Mouse (Mus musculus): ENCODE data around the gene Capn1. TPM values are rescaled to one million over a fixed set of nuclear protein-coding genes. Genes with fewer than 3 reads are reported as not detected.

The Capn1 gene
- polyA plus RNA-seq, 1 experiment, result 21.8 TPM

DNA sequence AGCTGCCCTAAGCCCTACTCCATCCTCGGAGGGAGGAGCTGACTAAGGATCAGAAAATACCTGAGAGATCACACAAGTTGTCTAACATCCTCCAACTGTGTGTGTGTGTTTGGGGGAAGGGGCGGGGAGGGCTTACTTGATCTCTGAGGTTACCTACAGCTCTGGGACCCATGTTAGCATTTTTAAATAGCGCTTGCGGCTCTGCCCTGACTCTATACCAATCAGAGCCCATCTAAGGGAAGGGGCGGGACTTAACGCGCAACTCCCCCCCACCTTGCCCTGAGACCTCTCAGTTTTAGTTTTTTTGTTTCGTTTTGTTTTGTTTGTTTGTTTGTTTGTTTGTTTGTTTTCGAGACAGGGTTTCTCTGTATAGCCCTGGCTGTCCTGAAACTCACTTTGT lies 13.7 kb upstream of the Capn1 start:
- Histone ChIP-seq H3K27ac (ENCODE audit: insufficient read depth, low read length) (no peak overlapping the region), H3K9me3 (replicated peaks; ENCODE audit: control insufficient read depth, insufficient read depth, low read length, poor library complexity, severe bottlenecking) (no peaks in the 10 kb centered on the region), H3K9ac (ENCODE audit: low read depth, poor library complexity, severe bottlenecking) (no peak overlapping the region), H3K27me3 (ENCODE audit: control insufficient read depth, insufficient read depth, low read length, poor library complexity, severe bottlenecking) (no peaks in the 10 kb centered on the region), H3K4me1 (ENCODE audit: control insufficient read depth, insufficient read depth, low read length) (no peaks in the 10 kb centered on the region), H3K36me3 (ENCODE audit: control insufficient read depth, insufficient read depth, low read length, poor library complexity, severe bottlenecking) (no peaks in the 10 kb centered on the region), H3K4me3 (ENCODE audit: low read depth, low read length) (no peak overlapping the region)
- TF ChIP-seq EP300 (IDR thresholded peaks at IDR 0.05; ENCODE audit: insufficient read depth, low read depth, low read length) (no peak), POLR2A (IDR thresholded peaks at IDR 0.05; ENCODE audit: insufficient read depth, low read length) (no peak), CTCF (IDR thresholded peaks at IDR 0.05; ENCODE audit: low read depth, low read length) (no peak)

- Histone ChIP-seq H3K4me1 (ENCODE audit: control insufficient read depth, insufficient read depth, low read length) (no peaks in the 10 kb centered on the region), H3K9me3 (replicated peaks; ENCODE audit: control insufficient read depth, insufficient read depth, low read length, poor library complexity, severe bottlenecking) (no peaks in the 10 kb centered on the region), H3K9ac (ENCODE audit: low read depth, poor library complexity, severe bottlenecking) (no peak overlapping the region), H3K27me3 (ENCODE audit: control insufficient read depth, insufficient read depth, low read length, poor library complexity, severe bottlenecking) (no peaks in the 10 kb centered on the region), H3K4me3 (ENCODE audit: low read depth, low read length) (no peak overlapping the region), H3K36me3 (ENCODE audit: control insufficient read depth, insufficient read depth, low read length, poor library complexity, severe bottlenecking) (no peaks in the 10 kb centered on the region), H3K27ac (ENCODE audit: insufficient read depth, low read length) (no peak overlapping the region)
- no peak for TF ChIP-seq EP300 (IDR thresholded peaks at IDR 0.05; ENCODE audit: insufficient read depth, low read depth, low read length)
- no peak for TF ChIP-seq POLR2A (IDR thresholded peaks at IDR 0.05; ENCODE audit: insufficient read depth, low read length)
- TF ChIP-seq CTCF (IDR thresholded peaks at IDR 0.05; ENCODE audit: low read depth, low read length), result no peak
These were observed 13.3 kb upstream of the Capn1 start for GRCm38 (mm10) chr19:6028991-6029390.

DNA sequence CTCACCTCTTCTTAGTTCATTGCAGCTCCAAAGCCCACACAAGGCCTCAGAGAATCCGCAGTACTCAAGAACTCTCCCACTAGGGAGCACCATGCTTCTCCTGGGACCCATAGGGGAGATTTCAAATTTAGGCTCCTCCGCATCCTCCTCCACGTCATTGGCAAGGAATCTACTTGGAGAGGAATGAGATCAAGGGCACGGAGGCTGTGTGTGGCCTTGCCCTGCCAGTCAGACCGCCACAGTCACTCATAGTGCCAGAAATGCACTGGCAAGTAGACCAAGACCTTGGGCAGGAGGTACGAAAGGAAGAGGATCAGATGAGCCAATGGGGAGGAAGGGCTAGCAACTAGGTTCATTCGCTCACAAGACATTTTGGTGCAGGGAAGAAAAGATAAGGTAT lies 8.2 kb upstream of the Capn1 start:
- Histone ChIP-seq H3K4me3 (ENCODE audit: low read depth, low read length) (no peak overlapping the region), H3K36me3 (ENCODE audit: control insufficient read depth, insufficient read depth, low read length, poor library complexity, severe bottlenecking) (no peaks in the 10 kb centered on the region), H3K4me1 (ENCODE audit: control insufficient read depth, insufficient read depth, low read length) (no peaks in the 10 kb centered on the region), H3K27ac (ENCODE audit: insufficient read depth, low read length) (no peak overlapping the region), H3K9ac (ENCODE audit: low read depth, poor library complexity, severe bottlenecking) (no peak overlapping the region), H3K9me3 (replicated peaks; ENCODE audit: control insufficient read depth, insufficient read depth, low read length, poor library complexity, severe bottlenecking) (no peaks in the 10 kb centered on the region), H3K27me3 (ENCODE audit: control insufficient read depth, insufficient read depth, low read length, poor library complexity, severe bottlenecking) (no peaks in the 10 kb centered on the region)
- TF ChIP-seq CTCF (IDR thresholded peaks at IDR 0.05; ENCODE audit: low read depth, low read length) (no peak), POLR2A (IDR thresholded peaks at IDR 0.05; ENCODE audit: insufficient read depth, low read length) (no peak), EP300 (IDR thresholded peaks at IDR 0.05; ENCODE audit: insufficient read depth, low read depth, low read length) (no peak)

GRCm38 (mm10) chr19:6023059-6023458 lies 7.4 kb upstream of the Capn1 start:
- H3K4me3 ChIP-seq (ENCODE audit: low read depth, low read length), result no peak overlapping the region

GRCm38 (mm10) chr19:6020276-6020675 lies 4.6 kb upstream of the Capn1 start:
- no peak overlapping the region for H3K27ac ChIP-seq (ENCODE audit: insufficient read depth, low read length)
- TF ChIP-seq EP300 (IDR thresholded peaks at IDR 0.05; ENCODE audit: insufficient read depth, low read depth, low read length) (no peak), CTCF (IDR thresholded peaks at IDR 0.05; ENCODE audit: low read depth, low read length) (no peak), POLR2A (IDR thresholded peaks at IDR 0.05; ENCODE audit: insufficient read depth, low read length) (no peak)
- no peaks in the 10 kb centered on the region for H3K9me3 ChIP-seq (replicated peaks; ENCODE audit: control insufficient read depth, insufficient read depth, low read length, poor library complexity, severe bottlenecking)
- no peaks in the 10 kb centered on the region for H3K4me1 ChIP-seq (ENCODE audit: control insufficient read depth, insufficient read depth, low read length)
- H3K36me3 ChIP-seq (ENCODE audit: control insufficient read depth, insufficient read depth, low read length, poor library complexity, severe bottlenecking), result no peaks in the 10 kb centered on the region
- no peaks in the 10 kb centered on the region for H3K27me3 ChIP-seq (ENCODE audit: control insufficient read depth, insufficient read depth, low read length, poor library complexity, severe bottlenecking)
- no peak overlapping the region for H3K9ac ChIP-seq (ENCODE audit: low read depth, poor library complexity, severe bottlenecking)
- H3K4me3 ChIP-seq (ENCODE audit: low read depth, low read length), result no peak overlapping the region

More at GRCm38 (mm10) chr19:6023059-6023458, 7.4 kb upstream of the Capn1 start:
- Histone ChIP-seq H3K27ac (ENCODE audit: insufficient read depth, low read length) (no peak overlapping the region), H3K9me3 (replicated peaks; ENCODE audit: control insufficient read depth, insufficient read depth, low read length, poor library complexity, severe bottlenecking) (no peaks in the 10 kb centered on the region), H3K27me3 (ENCODE audit: control insufficient read depth, insufficient read depth, low read length, poor library complexity, severe bottlenecking) (no peaks in the 10 kb centered on the region), H3K4me1 (ENCODE audit: control insufficient read depth, insufficient read depth, low read length) (no peaks in the 10 kb centered on the region), H3K36me3 (ENCODE audit: control insufficient read depth, insufficient read depth, low read length, poor library complexity, severe bottlenecking) (no peaks in the 10 kb centered on the region), H3K9ac (ENCODE audit: low read depth, poor library complexity, severe bottlenecking) (no peak overlapping the region)
- TF ChIP-seq CTCF (IDR thresholded peaks at IDR 0.05; ENCODE audit: low read depth, low read length) (no peak), POLR2A (IDR thresholded peaks at IDR 0.05; ENCODE audit: insufficient read depth, low read length) (no peak)

- H3K27ac ChIP-seq (ENCODE audit: insufficient read depth, low read length), result peak overlapping the region; percentile 66; the same call in 1 of the 2 replicates
- peak overlapping the region; percentile 69 for H3K4me3 ChIP-seq (ENCODE audit: low read depth, low read length)
- H3K9me3 ChIP-seq (replicated peaks; ENCODE audit: control insufficient read depth, insufficient read depth, low read length, poor library complexity, severe bottlenecking), result no peaks in the 10 kb centered on the region
- H3K27me3 ChIP-seq (ENCODE audit: control insufficient read depth, insufficient read depth, low read length, poor library complexity, severe bottlenecking), result no peaks in the 10 kb centered on the region
- no peaks in the 10 kb centered on the region for H3K4me1 ChIP-seq (ENCODE audit: control insufficient read depth, insufficient read depth, low read length)
- TF ChIP-seq EP300 (IDR thresholded peaks at IDR 0.05; ENCODE audit: insufficient read depth, low read depth, low read length) (peak; percentile 70), POLR2A (IDR thresholded peaks at IDR 0.05; ENCODE audit: insufficient read depth, low read length) (peak; percentile 69), CTCF (IDR thresholded peaks at IDR 0.05; ENCODE audit: low read depth, low read length) (peak; percentile 96)
- no peaks in the 10 kb centered on the region for H3K36me3 ChIP-seq (ENCODE audit: control insufficient read depth, insufficient read depth, low read length, poor library complexity, severe bottlenecking)
- H3K9ac ChIP-seq (ENCODE audit: low read depth, poor library complexity, severe bottlenecking), result peak overlapping the region; percentile 46
These were observed 2.7 kb upstream of the Capn1 start for GRCm38 (mm10) chr19:6018142-6019089.
